20 mouse cellular contexts compared by ENCODE assay signal in the genomic region with DNA sequence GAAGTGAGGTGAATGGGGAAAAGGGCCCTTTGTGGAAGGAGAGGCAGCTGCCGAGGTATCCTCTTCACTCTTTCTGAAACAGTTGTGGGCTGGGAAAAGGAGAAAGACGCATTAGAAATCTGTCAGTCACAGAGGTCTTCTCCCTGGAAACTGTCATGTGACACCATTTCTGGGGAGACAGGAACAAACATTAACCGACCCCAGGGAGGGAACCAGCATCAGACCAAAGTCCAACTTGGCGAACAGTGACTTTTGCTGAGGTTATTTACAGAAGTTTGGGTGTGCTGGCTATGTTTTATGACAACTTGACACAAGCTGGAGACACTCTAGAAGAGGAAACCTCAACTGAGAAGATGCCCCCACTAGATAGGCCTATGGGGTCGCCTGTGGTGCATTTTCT.
DNase-seq lines count a peak whose midpoint lies in the region; ATAC-seq and TF ChIP-seq lines count a peak whose summit lies in the region.
"Had no signal": no experiment of that assay in that cellular context is flagged by ENCODE, and none has a peak within 500 bp of the region (broad histone marks: within the 10 kb centered on the region; RNA-seq: fewer than 3 reads in every experiment).

No protein-coding gene starts in this region.

- H3K27ac ChIP-seq in intestine, embryonic 14.5 days (ENCODE audit: low read depth): no peak overlapping the region
- no peak overlapping the region for H3K27ac ChIP-seq in intestine, postnatal 0 days (ENCODE audit: low read depth, low read length)
- H3K27ac ChIP-seq in liver, adult 2 months (replicated peaks; ENCODE audit: insufficient read depth, low read depth, low read length): peak overlapping the region; percentile 89
- H3K27ac ChIP-seq in liver, embryonic 11.5 days (ENCODE audit: low read depth, low read length): no peak overlapping the region
- no peak overlapping the region for H3K27ac ChIP-seq in midbrain, embryonic 13.5 days
- H3K27ac ChIP-seq: embryonic facial prominence, embryonic 12.5 days; forebrain, embryonic 15.5 days; heart, embryonic 13.5 days; hindbrain, embryonic 12.5 days had no signal

- TF ChIP-seq CTCF in intestine, postnatal 0 days (IDR thresholded peaks at IDR 0.05; ENCODE audit: low read depth): no peak
- no peak for TF ChIP-seq CTCF in liver, adult 2 months (IDR thresholded peaks at IDR 0.05; ENCODE audit: low read depth, low read length)

- WGBS in intestine, embryonic 14.5 days: 68% methylated on average over 5 of the region's 5 CpGs
- 40% methylated on average over 5 of the region's 5 CpGs for WGBS in intestine, postnatal 0 days
- 36% methylated on average over 5 of the region's 5 CpGs for WGBS in liver, adult 2 months
- 63% methylated on average over 5 of the region's 5 CpGs for WGBS in liver, embryonic 11.5 days
- WGBS in midbrain, embryonic 13.5 days: 77% methylated on average over 5 of the region's 5 CpGs

- H3K79me2 ChIP-seq in liver, adult 2 months (ENCODE audit: control insufficient read depth, insufficient read depth, low read length): no peaks in the 10 kb centered on the region; the same call in 1 of the 2 replicates

- no peak for TF ChIP-seq POLR2A in liver, adult 2 months (IDR thresholded peaks at IDR 0.05; ENCODE audit: extremely low read depth, insufficient read depth, low read length)

- no peaks in the 10 kb centered on the region for H3K36me3 ChIP-seq in intestine, embryonic 14.5 days (ENCODE audit: control insufficient read depth, insufficient read depth, low read length)
- H3K36me3 ChIP-seq in intestine, postnatal 0 days (ENCODE audit: control insufficient read depth, insufficient read depth): no peaks in the 10 kb centered on the region
- H3K36me3 ChIP-seq in liver, adult 2 months (ENCODE audit: control insufficient read depth, insufficient read depth, low read length): no peaks in the 10 kb centered on the region
- H3K36me3 ChIP-seq in liver, embryonic 11.5 days (ENCODE audit: control insufficient read depth, insufficient read depth, low read length): no peaks in the 10 kb centered on the region
- H3K36me3 ChIP-seq in midbrain, embryonic 13.5 days: no peaks in the 10 kb centered on the region
- H3K36me3 ChIP-seq: embryonic facial prominence, embryonic 12.5 days; forebrain, embryonic 15.5 days; G1E; heart, embryonic 13.5 days; hindbrain, embryonic 12.5 days had no signal

- no peak for ATAC-seq in intestine, embryonic 14.5 days (replicated peaks; ENCODE audit: low FRiP score, low TSS enrichment, low read depth)
- no peak for ATAC-seq in intestine, postnatal 0 days
- no peak for ATAC-seq in liver, embryonic 11.5 days (replicated peaks; ENCODE audit: low FRiP score)
- no peak for ATAC-seq in midbrain, embryonic 13.5 days
- ATAC-seq: CD4-positive, CD25-positive, alpha-beta regulatory T cell, adult 4 months; forebrain, embryonic 15.5 days had no signal

- H3K4me3 ChIP-seq in intestine, embryonic 14.5 days (ENCODE audit: low read depth, low read length): no peak overlapping the region
- H3K4me3 ChIP-seq in intestine, postnatal 0 days (ENCODE audit: low read depth, low read length): no peak overlapping the region
- H3K4me3 ChIP-seq in liver, adult 2 months (ENCODE audit: insufficient read depth, low read depth, low read length): no peak overlapping the region
- H3K4me3 ChIP-seq in liver, embryonic 11.5 days (ENCODE audit: low read depth, low read length): no peak overlapping the region
- H3K4me3 ChIP-seq in midbrain, embryonic 13.5 days (replicated peaks): no peak overlapping the region
- H3K4me3 ChIP-seq: embryonic facial prominence, embryonic 12.5 days; forebrain, embryonic 15.5 days; heart, embryonic 13.5 days; hindbrain, embryonic 12.5 days had no signal

- peak; percentile 38 for DNase-seq in intestine, embryonic 14.5 days (ENCODE audit: low spot score)
- peak; percentile 74 for DNase-seq in liver, adult 2 months (ENCODE audit: extremely low read depth, low read depth, low spot score)
- no peak for DNase-seq in liver, embryonic 11.5 days (ENCODE audit: low spot score)
- peak; percentile 34 for DNase-seq in kidney, postnatal 14 days
- DNase-seq in adrenal gland, postnatal 10 days: no peak
- DNase-seq: adrenal gland, postnatal 25 days; B cell, adult 2 months; cerebellum, adult 2 months; cerebellum, postnatal 10 days; gastrocnemius, postnatal 36 days; heart, adult 11 months; heart, postnatal 4 days had no signal

- H3K9me3 ChIP-seq in intestine, embryonic 14.5 days (ENCODE audit: control insufficient read depth, low read length): no peaks in the 10 kb centered on the region
- no peaks in the 10 kb centered on the region for H3K9me3 ChIP-seq in intestine, postnatal 0 days (ENCODE audit: control insufficient read depth)
- H3K9me3 ChIP-seq in liver, embryonic 11.5 days (ENCODE audit: control insufficient read depth, low read length): no peaks in the 10 kb centered on the region
- H3K9me3 ChIP-seq in midbrain, embryonic 13.5 days: no peaks in the 10 kb centered on the region
- H3K9me3 ChIP-seq: embryonic facial prominence, embryonic 12.5 days; forebrain, embryonic 15.5 days; heart, embryonic 13.5 days; hindbrain, embryonic 12.5 days had no signal

- H3K4me1 ChIP-seq in intestine, embryonic 14.5 days (replicated peaks; ENCODE audit: control insufficient read depth, insufficient read depth, low read length): no peaks in the 10 kb centered on the region
- no peaks in the 10 kb centered on the region for H3K4me1 ChIP-seq in intestine, postnatal 0 days (replicated peaks; ENCODE audit: control insufficient read depth, insufficient read depth, low read length)
- H3K4me1 ChIP-seq in liver, adult 2 months (ENCODE audit: control insufficient read depth, insufficient read depth, low read length): peaks cover 11% of the 10 kb centered on the region
- H3K4me1 ChIP-seq in liver, embryonic 11.5 days (replicated peaks; ENCODE audit: control insufficient read depth, insufficient read depth, low read length): no peaks in the 10 kb centered on the region
- H3K4me1 ChIP-seq in midbrain, embryonic 13.5 days (replicated peaks): no peaks in the 10 kb centered on the region
- H3K4me1 ChIP-seq: embryonic facial prominence, embryonic 12.5 days; forebrain, embryonic 15.5 days; heart, embryonic 13.5 days; hindbrain, embryonic 12.5 days had no signal

- H3K4me2 ChIP-seq in intestine, embryonic 14.5 days (ENCODE audit: low read length): no peak overlapping the region
- no peak overlapping the region for H3K4me2 ChIP-seq in intestine, postnatal 0 days (replicated peaks; ENCODE audit: low read depth)
- no peak overlapping the region for H3K4me2 ChIP-seq in liver, embryonic 11.5 days
- no peak overlapping the region for H3K4me2 ChIP-seq in midbrain, embryonic 13.5 days (replicated peaks)
- H3K4me2 ChIP-seq: embryonic facial prominence, embryonic 12.5 days; forebrain, embryonic 15.5 days; heart, embryonic 13.5 days; hindbrain, embryonic 12.5 days had no signal

- no peaks in the 10 kb centered on the region for H3K27me3 ChIP-seq in intestine, embryonic 14.5 days (replicated peaks; ENCODE audit: control insufficient read depth, insufficient read depth, low read length)
- no peaks in the 10 kb centered on the region for H3K27me3 ChIP-seq in intestine, postnatal 0 days (replicated peaks; ENCODE audit: control insufficient read depth, insufficient read depth, low read length)
- H3K27me3 ChIP-seq in liver, adult 2 months (ENCODE audit: control insufficient read depth, insufficient read depth, low read length): no peaks in the 10 kb centered on the region
- no peaks in the 10 kb centered on the region for H3K27me3 ChIP-seq in liver, embryonic 11.5 days (replicated peaks; ENCODE audit: control insufficient read depth, insufficient read depth, low read length)
- no peaks in the 10 kb centered on the region for H3K27me3 ChIP-seq in midbrain, embryonic 13.5 days
- H3K27me3 ChIP-seq: embryonic facial prominence, embryonic 12.5 days; forebrain, embryonic 15.5 days; heart, embryonic 13.5 days; hindbrain, embryonic 12.5 days had no signal

- no peak overlapping the region for H3K9ac ChIP-seq in intestine, embryonic 14.5 days (ENCODE audit: low read length)
- H3K9ac ChIP-seq in intestine, postnatal 0 days (ENCODE audit: low read depth, low read length): no peak overlapping the region
- H3K9ac ChIP-seq in liver, adult 2 months (ENCODE audit: low read depth, low read length): peak overlapping the region; percentile 57; the same call in 1 of the 2 replicates
- no peak overlapping the region for H3K9ac ChIP-seq in liver, embryonic 11.5 days (ENCODE audit: low read depth, low read length)
- H3K9ac ChIP-seq in midbrain, embryonic 13.5 days (replicated peaks): no peak overlapping the region
- H3K9ac ChIP-seq: embryonic facial prominence, embryonic 12.5 days; forebrain, embryonic 15.5 days; heart, embryonic 13.5 days; hindbrain, embryonic 12.5 days had no signal

Comparison
In these comparisons a context has a peak if more than half of its experiments do, and no peak if none do; other contexts are left out.
1. DNase-seq: peak in intestine, embryonic 14.5 days (single experiment), liver, adult 2 months (single experiment) and kidney, postnatal 14 days (single experiment); none in liver, embryonic 11.5 days (single experiment) and adrenal gland, postnatal 10 days (single experiment).